Mouse (Mus musculus) bone marrow, adult 2 months (tissue): Measurements from ENCODE around the gene Tacc2.

Experiments
- CTCF ChIP-seq: fragments of 200-500 bp; IDR thresholded peaks from 2 replicates; pipeline ENCODE4 v1.5.1; 2011; ENCODE audit warnings: low read length, control low read depth; ENCODE audit not compliant: control insufficient read depth, insufficient read depth
- POLR2A ChIP-seq: fragments of 200-500 bp; IDR thresholded peaks from 2 replicates; pipeline ENCODE4 v1.6.1; 2011; ENCODE audit warnings: low read depth, mild to moderate bottlenecking, control low read depth, low read length, borderline replicate concordance; ENCODE audit not compliant: control insufficient read depth

DNA sequence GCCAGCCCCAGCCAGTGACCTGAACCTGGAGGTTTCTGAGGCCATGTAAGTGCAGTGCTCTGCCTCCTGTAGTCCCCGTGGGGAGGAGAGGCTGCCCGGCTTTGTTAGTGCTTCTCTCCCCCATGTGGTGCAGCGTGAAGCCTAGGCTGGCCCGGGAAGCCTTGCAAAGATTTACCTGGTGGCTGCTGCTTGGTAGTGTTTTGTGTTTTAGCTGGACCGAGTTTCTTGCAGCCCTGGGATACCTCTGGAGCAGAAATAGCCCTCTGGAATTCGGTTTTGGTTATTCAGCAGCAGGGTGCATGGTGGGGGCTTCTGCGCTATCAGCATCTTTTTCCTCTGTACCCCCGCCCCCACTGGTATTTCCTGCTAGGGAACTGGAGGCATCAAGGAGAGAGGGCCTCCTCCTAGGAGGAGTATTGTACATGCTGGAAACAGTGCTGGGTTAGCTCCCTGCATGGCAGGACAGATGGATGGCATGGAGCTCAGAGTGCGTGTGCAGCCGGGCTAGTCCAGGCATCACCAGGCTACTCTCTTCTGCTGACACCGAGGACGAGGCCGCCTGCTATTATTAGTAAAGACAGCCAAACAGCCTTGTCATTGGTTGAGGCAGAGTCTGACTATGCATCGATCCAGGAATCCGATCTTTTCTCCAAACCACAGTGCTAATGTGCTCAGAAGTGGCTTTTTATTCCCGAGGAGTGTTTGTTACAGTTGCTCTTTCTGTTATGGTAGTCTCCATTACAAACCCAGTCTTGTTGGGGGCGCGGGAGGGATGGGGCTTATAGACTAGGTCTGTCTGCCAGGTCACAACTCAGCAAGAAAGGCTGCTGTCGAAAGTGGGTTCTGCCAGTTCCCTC lies 115.9 kb downstream of the Tacc2 start:
- TF ChIP-seq CTCF (no peak), POLR2A (no peak)
